In the genomic region with DNA sequence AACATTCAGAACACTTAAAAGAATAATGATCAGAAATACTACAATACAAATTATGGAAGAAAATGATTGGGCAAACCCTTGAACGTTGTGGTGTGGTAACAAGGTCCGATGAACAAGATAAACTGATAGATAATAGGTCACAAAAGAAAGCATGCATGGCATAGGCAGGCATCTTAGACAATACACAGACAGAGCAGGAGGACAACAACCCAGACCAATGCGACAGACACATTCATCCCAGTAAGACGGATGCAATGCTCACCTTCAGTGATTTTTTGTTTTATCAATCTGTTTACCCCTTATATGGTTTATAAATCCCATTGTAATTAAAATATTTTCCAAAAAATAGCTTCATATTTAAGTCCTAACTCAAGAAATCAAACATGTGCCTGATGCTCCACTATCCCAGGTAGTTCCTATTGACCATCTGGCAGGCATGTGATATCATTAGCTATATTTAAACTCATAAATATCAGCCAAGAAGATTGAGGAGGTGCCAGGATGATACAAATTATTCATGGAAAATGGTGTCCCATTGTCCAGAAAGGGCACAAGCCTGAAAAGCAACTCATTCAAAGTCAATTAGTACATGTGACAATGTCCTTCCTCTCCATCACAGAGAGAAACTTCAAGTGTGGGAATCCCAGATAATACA, we compare ENCODE assay signal across 18 mouse cellular contexts.
"Had no signal": no experiment of that assay in that cellular context is flagged by ENCODE, and none has a peak within 500 bp of the region (broad histone marks: within the 10 kb centered on the region; RNA-seq: fewer than 3 reads in every experiment).

No protein-coding gene starts in this region.

- H3K27ac ChIP-seq: kidney, embryonic 15.5 days; limb, embryonic 12.5 days; liver, embryonic 13.5 days; lung, embryonic 15.5 days; macrophage; midbrain, embryonic 12.5 days; neural tube, embryonic 13.5 days; stomach, embryonic 15.5 days had no signal

- DNase-seq: kidney, postnatal 25 days; liver; liver, embryonic 13.5 days; liver, postnatal 0 days; lung, postnatal 14 days; retina, postnatal 1 day; right cerebral cortex, postnatal 4 days; thymus, adult 2 months; thymus, postnatal 25 days had no signal

- H3K4me3 ChIP-seq: kidney, embryonic 15.5 days; limb, embryonic 12.5 days; liver, embryonic 13.5 days; lung, embryonic 15.5 days; megakaryocyte, embryonic 14.5 days; midbrain, embryonic 12.5 days; neural tube, embryonic 13.5 days; stomach, embryonic 15.5 days had no signal

- ATAC-seq: liver, postnatal 0 days; midbrain, embryonic 16.5 days had no signal
